ENCODE assay signal across 8 mouse cellular contexts in the genomic region with DNA sequence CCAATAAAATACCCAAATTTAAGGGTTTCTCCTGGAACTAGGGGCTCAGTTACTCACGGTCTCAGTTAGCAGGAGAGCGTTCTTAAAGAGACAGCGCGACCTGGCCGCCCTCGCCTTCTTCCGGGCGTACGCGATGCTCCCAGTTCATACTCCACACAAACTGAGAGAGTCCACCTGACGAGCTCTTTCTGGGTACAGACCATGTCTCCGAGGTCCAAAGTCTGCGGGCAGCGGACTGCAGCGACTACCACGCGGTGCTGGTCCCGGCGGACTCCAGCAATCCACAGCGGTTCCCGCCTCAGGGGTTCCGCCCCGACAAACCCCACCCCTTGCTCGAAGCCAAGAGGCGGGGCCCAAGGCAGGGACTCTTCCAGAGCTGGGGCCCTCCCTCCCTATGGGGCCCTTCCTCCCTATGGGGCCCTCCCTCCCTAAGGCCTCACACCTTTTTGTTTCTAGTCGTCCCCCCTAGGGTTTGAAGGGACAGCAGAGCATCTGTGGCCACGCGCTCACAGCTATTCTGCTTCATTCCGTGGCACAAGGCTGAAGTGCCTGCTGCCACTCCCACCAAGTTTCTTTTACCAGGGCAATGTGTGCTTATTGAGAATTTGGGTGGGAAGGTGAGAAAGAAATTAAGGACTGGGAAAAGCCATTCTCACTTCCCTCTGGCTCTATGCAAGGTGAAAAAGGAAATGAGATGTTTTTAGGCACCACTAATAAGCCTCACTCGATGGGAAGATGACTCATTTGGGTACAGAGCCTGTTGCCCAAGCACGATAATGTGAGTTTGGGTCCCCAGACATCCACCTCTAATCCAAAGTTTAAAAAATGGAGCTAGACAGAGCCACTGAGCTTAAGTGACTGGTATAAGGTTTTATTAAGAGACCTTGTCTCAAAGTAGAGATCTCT. TPM values are rescaled to one million over a fixed set of nuclear protein-coding genes. Genes with fewer than 3 reads are reported as not detected.
DNase-seq lines count a peak whose midpoint lies in the region; ATAC-seq and TF ChIP-seq lines count a peak whose summit lies in the region.

A gene (minus strand): TSS at position 285 of the 906 bp plus-strand sequence.

- H3K36me3 ChIP-seq in intestine, embryonic 16.5 days (ENCODE audit: control insufficient read depth, insufficient read depth, low read length) = peaks cover 6% of the 10 kb centered on the region
- H3K36me3 ChIP-seq in limb, embryonic 15.5 days = peaks cover 23% of the 10 kb centered on the region
- H3K36me3 ChIP-seq in midbrain, embryonic 15.5 days (replicated peaks) = no peaks in the 10 kb centered on the region

- DNase-seq in left cerebral cortex, adult 2 months (ENCODE audit: extremely low spot score in 1 of 2, low spot score in 2 of 2) = peak; percentile 24 to 38
- DNase-seq in left cerebral cortex, adult 11 months (ENCODE audit: low spot score) = no peak
- DNase-seq in embryo, embryonic 10.5 days (ENCODE audit: low spot score) = peak; percentile 80
- DNase-seq in spleen, postnatal 4 days (ENCODE audit: low spot score in 2 of 2) = peak; percentile 86 to 90

- no peaks in the 10 kb centered on the region for H3K9me3 ChIP-seq in intestine, embryonic 16.5 days (ENCODE audit: control insufficient read depth, low read length)
- no peaks in the 10 kb centered on the region for H3K9me3 ChIP-seq in limb, embryonic 15.5 days
- no peaks in the 10 kb centered on the region for H3K9me3 ChIP-seq in midbrain, embryonic 15.5 days

- intact Hi-C loops in left cerebral cortex, adult 2 months (cut with DNase I) = no loop called here

- peak within 1 kb of the TSS; percentile 82 for H3K4me2 ChIP-seq in intestine, embryonic 16.5 days (ENCODE audit: low read depth, low read length)
- peak within 1 kb of the TSS; percentile 76 for H3K4me2 ChIP-seq in limb, embryonic 15.5 days
- H3K4me2 ChIP-seq in midbrain, embryonic 15.5 days = peak within 1 kb of the TSS; percentile 94

- 3% methylated on average over 31 of the region's 31 CpGs for WGBS in intestine, embryonic 16.5 days
- 3% methylated on average over 31 of the region's 31 CpGs for WGBS in limb, embryonic 15.5 days
- 4% methylated on average over 31 of the region's 31 CpGs for WGBS in midbrain, embryonic 15.5 days

- H3K4me3 ChIP-seq in left cerebral cortex, adult 2 months = peak within 1 kb of the TSS; percentile 63
- peak within 1 kb of the TSS; percentile 60 for H3K4me3 ChIP-seq in intestine, embryonic 16.5 days (ENCODE audit: low read length)
- H3K4me3 ChIP-seq in limb, embryonic 15.5 days = peak within 1 kb of the TSS; percentile 66
- H3K4me3 ChIP-seq in midbrain, embryonic 15.5 days = peak within 1 kb of the TSS; percentile 51

- peak; percentile 87 for ATAC-seq in granulocyte monocyte progenitor cell, adult 5-6 weeks (replicated peaks; ENCODE audit: poor library complexity, severe bottlenecking)
- peak; percentile 99 for ATAC-seq in intestine, embryonic 16.5 days
- ATAC-seq in limb, embryonic 15.5 days (ENCODE audit: insufficient number of reproducible peaks, low FRiP score, low TSS enrichment, low read depth) = peak; percentile 79
- peak; percentile 78 for ATAC-seq in midbrain, embryonic 15.5 days (replicated peaks)

- peak within 1 kb of the TSS; percentile 73 for H3K9ac ChIP-seq in intestine, embryonic 16.5 days (ENCODE audit: low read depth, low read length)
- H3K9ac ChIP-seq in limb, embryonic 15.5 days = peak within 1 kb of the TSS; percentile 47
- H3K9ac ChIP-seq in midbrain, embryonic 15.5 days = peak within 1 kb of the TSS; percentile 51

- H3K4me1 ChIP-seq in intestine, embryonic 16.5 days (ENCODE audit: control insufficient read depth, insufficient read depth, low read length) = peaks cover 16% of the 10 kb centered on the region
- H3K4me1 ChIP-seq in limb, embryonic 15.5 days = peaks cover 27% of the 10 kb centered on the region
- peaks cover 11% of the 10 kb centered on the region for H3K4me1 ChIP-seq in midbrain, embryonic 15.5 days

- TF ChIP-seq CTCF in left cerebral cortex, adult 2 months (IDR thresholded peaks at IDR 0.05) = no peak

- no peak within 1 kb of the TSS for H3K27ac ChIP-seq in left cerebral cortex, adult 2 months
- 0 out of 2 replicates have a peak within 1 kb of the TSS, but pooled peaks have one; percentile 29 for H3K27ac ChIP-seq in intestine, embryonic 16.5 days (ENCODE audit: low read length)
- H3K27ac ChIP-seq in limb, embryonic 15.5 days = no peak within 1 kb of the TSS
- no peak within 1 kb of the TSS for H3K27ac ChIP-seq in midbrain, embryonic 15.5 days

- H3K27me3 ChIP-seq in intestine, embryonic 16.5 days (replicated peaks; ENCODE audit: control insufficient read depth, insufficient read depth, low read length) = no peaks in the 10 kb centered on the region
- no peaks in the 10 kb centered on the region for H3K27me3 ChIP-seq in limb, embryonic 15.5 days
- H3K27me3 ChIP-seq in midbrain, embryonic 15.5 days (replicated peaks) = no peaks in the 10 kb centered on the region

RNA-seq across cellular contexts. Expression of the gene that starts here (rescaled TPM):
- 1 to 10 TPM; 2.6 to 2.9 TPM for total RNA-seq in left cerebral cortex, adult 2 months (2021)
- 27.7 and 33.8 TPM in 2 replicates for total RNA-seq in granulocyte monocyte progenitor cell, adult 5-6 weeks (2014; fragmentation: Nextera tagmentation)
- 22.5 and 26.2 TPM in 2 replicates for total RNA-seq in granulocyte monocyte progenitor cell, adult 5-6 weeks (2017)
- 24.5 and 25.0 TPM in 2 replicates for polyA plus RNA-seq in intestine, embryonic 16.5 days (2015; fragmentation: Nextera tagmentation; extraction: Ambion mirVana)
- polyA plus RNA-seq in limb, embryonic 15.5 days (2015; fragmentation: Nextera tagmentation; extraction: Ambion mirVana) = 26.0 and 26.8 TPM in 2 replicates
- polyA plus RNA-seq in midbrain, embryonic 15.5 days (2015; fragmentation: Nextera tagmentation; extraction: Ambion mirVana) = 7.6 and 7.7 TPM in 2 replicates

Comparison
In these comparisons a context has a peak if more than half of its experiments do, and no peak if none do; other contexts are left out.
1. RNA of the gene that starts here (total RNA-seq): 22.5 to 33.8 TPM in granulocyte monocyte progenitor cell, adult 5-6 weeks; 2.6 to 2.9 TPM in left cerebral cortex, adult 2 months; every median in the first group is over 4 times any median in the second.
2. Peak in every context shown above with its lines, with median percentiles within 50 percentile points of each other: H3K4me3 ChIP-seq, ATAC-seq, H3K4me2 ChIP-seq and H3K9ac ChIP-seq.